Mouse (Mus musculus) heart, embryonic 11.5 days (tissue): ENCODE data around the gene Clec2d. TPM values are rescaled to one million over a fixed set of nuclear protein-coding genes. Genes with fewer than 3 reads are reported as not detected.

ENCODE experiments used
- ATAC-seq: fragments of 200-750 bp; cut with Nextera tagmentation; replicated peaks from 2 replicates; pipeline ENCODE4 v1.8.0; 2017; ENCODE audit warnings: moderate library complexity; ENCODE audit not compliant: insufficient number of reproducible peaks, low FRiP score, low TSS enrichment
- H3K27ac ChIP-seq: fragments of 300-500 bp; sonication (generic); 2 replicates; pipeline ENCODE4 v1.5.1; 2014; ENCODE audit warnings: mild to moderate bottlenecking, low read depth, low read length
- H3K27me3 ChIP-seq: fragments of 300-500 bp; sonication (generic); 2 replicates; pipeline ENCODE4 v1.6.1; 2014; ENCODE audit warnings: mild to moderate bottlenecking, low read length, mixed read lengths; ENCODE audit not compliant: control insufficient read depth, insufficient read depth
- H3K36me3 ChIP-seq: fragments of 300-500 bp; sonication (generic); 2 replicates; pipeline ENCODE4 v1.6.1; 2014; ENCODE audit warnings: mild to moderate bottlenecking, low read length, moderate library complexity, mixed read lengths; ENCODE audit not compliant: control insufficient read depth, insufficient read depth
- H3K4me1 ChIP-seq: fragments of 300-500 bp; sonication (generic); 2 replicates; pipeline ENCODE4 v1.6.1; 2014; ENCODE audit warnings: low read length; ENCODE audit not compliant: control insufficient read depth, insufficient read depth
- H3K4me2 ChIP-seq: fragments of 300-500 bp; sonication (generic); 2 replicates; pipeline ENCODE4 v1.6.1; 2014; ENCODE audit warnings: mild to moderate bottlenecking, moderate library complexity
- H3K4me3 ChIP-seq: fragments of 300-500 bp; sonication (generic); 2 replicates; pipeline ENCODE4 v1.5.1; 2014; ENCODE audit warnings: low read depth, low read length
- H3K9ac ChIP-seq: fragments of 300-500 bp; sonication (generic); 2 replicates; pipeline ENCODE4 v1.6.1; 2014; ENCODE audit warnings: mild to moderate bottlenecking, low read depth, low read length, moderate library complexity
- H3K9me3 ChIP-seq: fragments of 300-500 bp; sonication (generic); replicated peaks from 2 replicates; pipeline ENCODE4 v1.6.1; 2016; ENCODE audit warnings: low read length; ENCODE audit not compliant: control insufficient read depth
- WGBS: fragments of 180-500 bp; shearing (Covaris S2); extraction: QIAGEN DNeasy Blood & Tissue Kit; methylation state at CpG from one replicate; pipeline ENCODE4 v1.1.7; 2014; ENCODE audit not compliant: insufficient replicate concordance; 5-methylcytosine and 5-hydroxymethylcytosine counted together
- polyA plus RNA-seq: library from polyadenylated mRNA; unstranded; fragments of >200 nt; fragmentation: Nextera tagmentation; extraction: Ambion mirVana; gene quantifications from 2 replicates; pipeline ENCODE4 v1.2.1, GENCODE M21; 2014

Gene Clec2d
- polyA plus RNA-seq, 1 experiment from 2014 or later = not detected

DNA sequence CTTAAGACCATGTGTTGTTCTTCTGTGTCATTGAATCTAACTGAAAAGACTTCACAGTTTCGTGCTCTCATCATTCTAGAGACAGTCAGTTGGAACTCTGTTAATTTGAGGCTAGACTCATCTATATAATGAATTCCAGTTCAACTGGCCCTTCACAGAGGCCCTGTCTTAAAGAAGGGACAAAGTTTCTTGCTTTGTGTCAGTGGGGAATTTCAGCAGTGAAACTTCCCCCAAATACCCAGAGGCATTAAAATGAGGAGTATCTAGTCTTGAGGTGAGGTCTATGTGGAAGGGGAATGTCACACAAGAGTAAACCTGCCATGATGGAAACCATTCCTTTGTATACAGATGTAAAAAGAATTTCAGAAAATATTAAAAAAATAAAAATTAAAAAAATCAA is 21.9 kb downstream of the Clec2d start:
- Histone ChIP-seq H3K4me2 (no peak overlapping the region), H3K4me1 (no peaks in the 10 kb centered on the region), H3K9me3 (no peaks in the 10 kb centered on the region), H3K27me3 (no peaks in the 10 kb centered on the region), H3K4me3 (no peak overlapping the region), H3K36me3 (no peaks in the 10 kb centered on the region), H3K9ac (no peak overlapping the region), H3K27ac (no peak overlapping the region)
- no peak for ATAC-seq
- 85% methylated on average over 1 of the region's 1 CpGs for WGBS

DNA sequence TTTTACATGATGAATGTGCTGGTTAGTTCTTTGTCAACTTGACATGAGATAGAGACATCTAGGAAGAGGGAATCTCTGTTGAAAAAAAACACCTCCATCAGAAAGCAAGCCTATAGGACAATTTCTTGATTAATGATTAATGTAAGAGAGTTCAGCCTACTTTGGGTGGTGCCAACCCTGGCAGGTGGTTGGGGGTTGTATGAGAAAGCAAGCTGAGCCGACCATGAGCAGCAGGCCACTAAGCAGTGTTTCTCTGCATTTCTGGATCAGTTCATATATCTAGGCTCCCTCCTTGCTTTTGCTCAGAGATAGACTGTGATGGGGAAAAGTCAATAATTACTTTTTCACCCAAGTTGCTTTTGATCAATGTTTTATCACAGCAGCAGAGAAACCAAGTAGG is 23.9 kb downstream of the Clec2d start:
- Histone ChIP-seq H3K27ac (no peak overlapping the region), H3K9me3 (no peaks in the 10 kb centered on the region), H3K4me1 (no peaks in the 10 kb centered on the region), H3K36me3 (no peaks in the 10 kb centered on the region), H3K9ac (no peak overlapping the region), H3K4me2 (no peak overlapping the region), H3K27me3 (no peaks in the 10 kb centered on the region), H3K4me3 (no peak overlapping the region)
- no peak for ATAC-seq
- WGBS = 58% methylated on average over 1 of the region's 1 CpGs

GRCm38 (mm10) chr6:129204838-129205237 is 24.4 kb downstream of the Clec2d start:
- ATAC-seq = no peak
- no peak overlapping the region for H3K4me2 ChIP-seq
- H3K9ac ChIP-seq = no peak overlapping the region
- no peaks in the 10 kb centered on the region for H3K9me3 ChIP-seq
- no peak overlapping the region for H3K27ac ChIP-seq
- no peak overlapping the region for H3K4me3 ChIP-seq
- WGBS = 83% methylated on average over 3 of the region's 3 CpGs
- no peaks in the 10 kb centered on the region for H3K4me1 ChIP-seq
- no peaks in the 10 kb centered on the region for H3K27me3 ChIP-seq
- H3K36me3 ChIP-seq = no peaks in the 10 kb centered on the region

DNA sequence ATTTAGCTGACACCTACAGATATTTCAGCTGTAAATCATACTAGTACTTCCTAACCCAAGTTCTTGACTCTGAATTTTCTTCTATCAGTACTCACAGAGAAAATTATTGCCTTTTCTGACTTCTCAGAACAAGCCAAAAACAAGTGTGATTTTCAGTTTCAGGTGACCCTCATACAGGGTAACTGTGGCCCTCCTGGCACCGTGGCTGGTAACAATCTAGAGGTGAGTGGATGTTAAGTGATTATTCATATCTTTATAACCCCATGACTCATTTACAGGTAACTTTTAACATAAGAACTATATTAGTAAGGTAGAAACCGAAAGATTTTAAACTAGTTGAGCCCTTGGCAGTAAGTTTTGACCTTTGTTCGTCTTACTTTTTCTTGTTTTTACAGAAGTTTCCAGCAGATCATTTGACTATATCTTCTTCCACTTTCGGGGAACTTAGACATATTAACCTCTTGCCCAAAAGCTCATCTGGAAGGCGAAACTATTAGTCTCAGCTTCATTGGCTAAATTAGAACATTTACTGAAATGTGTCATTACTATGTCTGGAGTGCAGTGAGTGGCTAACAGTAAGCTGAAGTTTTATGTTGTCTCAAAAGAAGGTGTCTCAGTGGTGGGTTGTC is 28.6 kb downstream of the Clec2d start:
- H3K27me3 ChIP-seq = no peaks in the 10 kb centered on the region
- ATAC-seq = no peak
- H3K4me3 ChIP-seq = no peak overlapping the region
- 81% methylated on average over 5 of the region's 5 CpGs for WGBS
- no peaks in the 10 kb centered on the region for H3K4me1 ChIP-seq
- H3K36me3 ChIP-seq = no peaks in the 10 kb centered on the region
- H3K4me2 ChIP-seq = no peak overlapping the region
- no peaks in the 10 kb centered on the region for H3K9me3 ChIP-seq
- H3K27ac ChIP-seq = no peak overlapping the region
- no peak overlapping the region for H3K9ac ChIP-seq

DNA sequence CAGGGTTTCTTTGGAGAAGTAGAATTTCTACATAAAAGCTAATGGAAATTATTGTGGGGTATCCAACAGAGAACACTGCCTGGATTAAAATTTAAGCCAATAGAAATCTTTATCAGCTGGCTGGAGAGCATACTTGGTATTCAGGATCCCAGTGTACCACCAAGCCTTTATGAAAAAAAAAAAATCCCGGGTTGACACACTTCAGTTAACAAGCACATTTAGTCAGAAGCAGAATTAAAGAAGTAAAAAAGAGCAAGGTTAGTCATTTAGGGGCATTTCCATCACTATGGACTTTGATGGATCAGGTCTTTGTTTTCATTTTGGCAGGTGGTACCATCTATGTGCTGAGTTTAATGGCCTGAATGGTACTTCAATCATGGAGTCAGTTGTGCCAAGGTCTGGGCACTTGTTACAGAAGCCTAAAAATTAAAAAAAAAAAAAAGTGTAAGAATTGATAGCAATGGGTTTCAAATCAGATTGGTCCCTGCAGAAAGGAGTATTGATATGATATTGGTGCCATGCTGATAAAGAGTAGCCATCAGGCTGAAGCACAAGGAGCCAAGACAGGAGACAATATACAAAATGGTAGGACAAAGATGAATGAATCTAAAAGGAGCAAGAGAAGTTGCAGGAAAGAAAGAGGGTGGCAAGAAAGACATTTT is 29.5 kb downstream of the Clec2d start:
- H3K27me3 ChIP-seq = no peaks in the 10 kb centered on the region
- H3K4me1 ChIP-seq = no peaks in the 10 kb centered on the region
- H3K9ac ChIP-seq = no peak overlapping the region
- no peak overlapping the region for H3K4me3 ChIP-seq
- no peak overlapping the region for H3K27ac ChIP-seq
- no peak for ATAC-seq
- no peaks in the 10 kb centered on the region for H3K36me3 ChIP-seq
- H3K4me2 ChIP-seq = no peak overlapping the region
- H3K9me3 ChIP-seq = no peaks in the 10 kb centered on the region
- WGBS = 53% methylated on average over 1 of the region's 1 CpGs

GRCm38 (mm10) chr6:129210447-129210790 is 30.0 kb downstream of the Clec2d start:
- H3K27me3 ChIP-seq = no peaks in the 10 kb centered on the region
- no peaks in the 10 kb centered on the region for H3K9me3 ChIP-seq
- no peaks in the 10 kb centered on the region for H3K4me1 ChIP-seq
- no peaks in the 10 kb centered on the region for H3K36me3 ChIP-seq
- H3K27ac ChIP-seq = no peak overlapping the region
- 60% methylated on average over 4 of the region's 4 CpGs for WGBS
- no peak overlapping the region for H3K4me2 ChIP-seq
- ATAC-seq = no peak
- H3K9ac ChIP-seq = no peak overlapping the region
- no peak overlapping the region for H3K4me3 ChIP-seq

GRCm38 (mm10) chr6:129212421-129213195 is 32.2 kb downstream of the Clec2d start:
- Histone ChIP-seq H3K36me3 (no peaks in the 10 kb centered on the region), H3K4me2 (no peak overlapping the region), H3K27ac (no peak overlapping the region), H3K4me3 (no peak overlapping the region), H3K9ac (no peak overlapping the region), H3K27me3 (no peaks in the 10 kb centered on the region), H3K9me3 (no peaks in the 10 kb centered on the region), H3K4me1 (no peaks in the 10 kb centered on the region)
- ATAC-seq = no peak

- Histone ChIP-seq H3K27ac (no peak overlapping the region), H3K9ac (no peak overlapping the region), H3K4me1 (no peaks in the 10 kb centered on the region), H3K27me3 (no peaks in the 10 kb centered on the region), H3K9me3 (no peaks in the 10 kb centered on the region), H3K4me2 (no peak overlapping the region), H3K4me3 (no peak overlapping the region), H3K36me3 (no peaks in the 10 kb centered on the region)
- no peak for ATAC-seq
- WGBS = 57% methylated on average over 1 of the region's 1 CpGs
These were observed 33.1 kb downstream of the Clec2d start for GRCm38 (mm10) chr6:129213497-129213896.
